In genomic region chr4:82512743-82513425, GRCm38 (mm10) we compare ENCODE assay signal across 8 mouse cellular contexts.
DNase-seq lines count a peak whose midpoint lies in the region; ATAC-seq and TF ChIP-seq lines count a peak whose summit lies in the region.

No protein-coding gene starts in this region.

- H3K36me3 ChIP-seq in hindbrain, embryonic 14.5 days (replicated peaks; ENCODE audit: control insufficient read depth, insufficient read depth): no peaks in the 10 kb centered on the region

- peak overlapping the region; percentile 71 for H3K4me3 ChIP-seq in hindbrain, embryonic 14.5 days (replicated peaks; ENCODE audit: low read length)
- peak overlapping the region; percentile 66 for H3K4me3 ChIP-seq in left cerebral cortex, adult 2 months

- no peaks in the 10 kb centered on the region for H3K27me3 ChIP-seq in hindbrain, embryonic 14.5 days (ENCODE audit: control insufficient read depth, insufficient read depth, low read length)

- WGBS in hindbrain, embryonic 14.5 days: under 1% methylated on average over 60 of the region's 63 CpGs

- peak; percentile 80 for DNase-seq in WW6 (ENCODE audit: low read depth, low spot score)
- DNase-seq in cerebellum, postnatal 14 days: peak; percentile 98 to 99
- DNase-seq in frontal cortex, postnatal 36 days (ENCODE audit: low spot score in 2 of 2): peak; percentile 94 to 95
- peak; percentile 90 for DNase-seq in hindbrain, embryonic 14.5 days (ENCODE audit: low spot score)
- DNase-seq in left cerebral cortex, adult 2 months (ENCODE audit: extremely low spot score in 1 of 2, low spot score in 2 of 2): peak; percentile 94 to 97
- peak; percentile 98 to 99 for DNase-seq in lung, postnatal 4 days
- DNase-seq in right cerebral cortex, adult 2 months (ENCODE audit: low spot score in 2 of 2): peak; percentile 88 to 90
- DNase-seq in urinary bladder, adult 2 months (ENCODE audit: low spot score): peak; percentile 96

- peak overlapping the region; percentile 97 for H3K9ac ChIP-seq in hindbrain, embryonic 14.5 days

- ATAC-seq in hindbrain, embryonic 14.5 days (ENCODE audit: low FRiP score): peak; percentile 97

- no peaks in the 10 kb centered on the region for H3K9me3 ChIP-seq in hindbrain, embryonic 14.5 days (ENCODE audit: control insufficient read depth, low read length)

- H3K4me1 ChIP-seq in hindbrain, embryonic 14.5 days (replicated peaks; ENCODE audit: control insufficient read depth, insufficient read depth, low read length): peaks cover 26% of the 10 kb centered on the region; the same call in 1 of the 2 replicates

- intact Hi-C loops in left cerebral cortex, adult 2 months (cut with DNase I): no loop called here

- peak overlapping the region; percentile 96 for H3K27ac ChIP-seq in hindbrain, embryonic 14.5 days
- peak overlapping the region; percentile 81 for H3K27ac ChIP-seq in left cerebral cortex, adult 2 months

- H3K4me2 ChIP-seq in hindbrain, embryonic 14.5 days (replicated peaks): peak overlapping the region; percentile 82

- no peak for TF ChIP-seq CTCF in left cerebral cortex, adult 2 months (IDR thresholded peaks at IDR 0.05)

Comparison
In these comparisons a context has a peak if more than half of its experiments do, and no peak if none do; other contexts are left out.
1. Peak in every context shown above with its lines: DNase-seq, ATAC-seq, H3K4me3 ChIP-seq and H3K27ac ChIP-seq.